Mouse (Mus musculus): ENCODE measurements at regions not wholly inside any gene's neighbourhood (a gene's known extent, or its start where the extent isn't known, plus 50 kb on each side); places are given as distances from the start of the nearest gene placed in this dataset.

DNA sequence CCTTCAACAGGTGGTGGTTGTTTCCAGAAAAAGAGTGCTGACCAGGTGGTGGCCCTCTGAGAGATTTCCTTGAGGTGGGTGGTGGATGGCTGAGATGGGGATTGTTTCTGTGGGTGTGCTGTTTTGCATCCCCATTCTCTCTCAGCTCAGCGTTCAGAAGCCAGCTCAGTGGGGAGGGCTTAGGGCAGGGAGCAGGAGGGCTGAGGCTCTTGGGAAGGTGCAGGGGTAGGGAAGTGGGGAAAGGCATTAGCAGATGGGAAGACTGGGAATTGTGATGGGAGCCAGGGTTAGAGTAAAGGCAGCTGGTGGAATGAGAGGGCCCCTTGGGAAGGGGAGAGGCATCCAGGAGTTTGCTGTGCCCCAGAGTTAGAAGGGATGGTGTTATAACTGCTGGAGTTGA, 72.3 kb upstream of the Gjb5 start:
- TF ChIP-seq TCF12 (IDR thresholded peaks at IDR 0.05; ENCODE audit: insufficient read depth, poor library complexity, severe bottlenecking) = no peak
- TF ChIP-seq POLR2A (IDR thresholded peaks at IDR 0.05; ENCODE audit: insufficient read length, low read depth) = no peak
- no peak for TF ChIP-seq MYOD1 (IDR thresholded peaks at IDR 0.05; ENCODE audit: control insufficient read depth in 1 of 3, insufficient read length in 2 of 3, low read depth in 2 of 3)
- TF ChIP-seq REST (IDR thresholded peaks at IDR 0.05; ENCODE audit: insufficient read depth, insufficient read length) = no peak
- no peak for TF ChIP-seq MAX (IDR thresholded peaks at IDR 0.05; ENCODE audit: low read depth)
- TF ChIP-seq POLR2AphosphoS2 (IDR thresholded peaks at IDR 0.05; ENCODE audit: insufficient read length, low read depth) = no peak
- no peak for TF ChIP-seq USF1 (IDR thresholded peaks at IDR 0.05; ENCODE audit: low read depth)
- TF ChIP-seq CEBPB (IDR thresholded peaks at IDR 0.05; ENCODE audit: insufficient read depth, poor library complexity, severe bottlenecking) = no peak

Data from myocyte (in vitro differentiated cells).